Mouse (Mus musculus) thymus, adult 2 months (tissue): ENCODE results near the gene Ngfr. TPM values are rescaled to one million over a fixed set of nuclear protein-coding genes. Genes with fewer than 3 reads are reported as not detected.

ENCODE experiments used
- DNase-seq: peaks from one replicate; pipeline ENCODE4 v3.0.0; 2021
- H3K27ac ChIP-seq: fragments of 200-500 bp; 2 replicates; pipeline ENCODE4 v1.5.1; 2012; ENCODE audit warnings: low read length, control low read depth; ENCODE audit not compliant: control insufficient read depth, insufficient read depth
- H3K27me3 ChIP-seq: fragments of 200-500 bp; 2 replicates; pipeline ENCODE4 v1.6.1; 2012; ENCODE audit warnings: mild to moderate bottlenecking, low read length, moderate library complexity, mixed read lengths; ENCODE audit not compliant: control insufficient read depth, insufficient read depth
- H3K36me3 ChIP-seq: fragments of 200-500 bp; 2 replicates; pipeline ENCODE4 v1.6.1; 2012; ENCODE audit warnings: mild to moderate bottlenecking, low read length, moderate library complexity; ENCODE audit not compliant: control insufficient read depth, insufficient read depth
- H3K4me1 ChIP-seq: fragments of 200-500 bp; replicated peaks from 2 replicates; pipeline ENCODE4 v1.6.1; 2012; ENCODE audit warnings: low read length; ENCODE audit not compliant: control insufficient read depth, insufficient read depth
- H3K4me3 ChIP-seq: fragments of 200-500 bp; 2 replicates; pipeline ENCODE4 v1.5.1; 2012; ENCODE audit warnings: mild to moderate bottlenecking, low read length, control low read depth, moderate library complexity; ENCODE audit not compliant: control insufficient read depth, insufficient read depth
- CTCF ChIP-seq: fragments of 200-500 bp; IDR thresholded peaks from 2 replicates; pipeline ENCODE4 v1.5.1; 2012; ENCODE audit warnings: mild to moderate bottlenecking, control low read depth, low read length, moderate library complexity, borderline replicate concordance; ENCODE audit not compliant: control insufficient read depth, poor library complexity, insufficient read depth; ENCODE audit errors: extremely low read depth
- POLR2A ChIP-seq: fragments of 200-500 bp; IDR thresholded peaks from 2 replicates; pipeline ENCODE4 v1.6.1; 2012; ENCODE audit warnings: mild to moderate bottlenecking, low read length, control low read depth, moderate library complexity; ENCODE audit not compliant: control insufficient read depth, poor library complexity, insufficient read depth; ENCODE audit errors: extremely low read depth
- WGBS: fragments of 180-500 bp; shearing (Covaris S2); methylation state at CpG from one replicate; pipeline ENCODE4 v1.1.7; 2018; 5-methylcytosine and 5-hydroxymethylcytosine counted together
- polyA plus RNA-seq: library from polyadenylated mRNA; depleted of rRNA; stranded (reverse); fragments of >200 nt; gene quantifications from 2 replicates; pipeline ENCODE4 v1.2.3, GENCODE M21; 2012

Ngfr gene
- polyA plus RNA-seq, 1 experiment: 6.4 TPM

GRCm38 (mm10) chr11:95622426-95622825 lies 34.9 kb upstream of the Ngfr start:
- DNase-seq: no peak
- no peaks in the 10 kb centered on the region for H3K4me1 ChIP-seq
- WGBS: 92% methylated on average over 8 of the region's 8 CpGs
- H3K36me3 ChIP-seq: no peaks in the 10 kb centered on the region
- H3K27me3 ChIP-seq: no peaks in the 10 kb centered on the region
- TF ChIP-seq CTCF (no peak), POLR2A (no peak)
- H3K27ac ChIP-seq: no peak overlapping the region
- no peak overlapping the region for H3K4me3 ChIP-seq

- no peak for DNase-seq
- Histone ChIP-seq H3K27ac (no peak overlapping the region), H3K36me3 (no peaks in the 10 kb centered on the region), H3K4me1 (no peaks in the 10 kb centered on the region), H3K27me3 (no peaks in the 10 kb centered on the region), H3K4me3 (no peak overlapping the region)
- WGBS: 88% methylated on average over 9 of the region's 9 CpGs
- TF ChIP-seq POLR2A (no peak), CTCF (no peak)
Observed at GRCm38 (mm10) chr11:95621541-95622130, 34.1 kb upstream of the Ngfr start.

- Histone ChIP-seq H3K36me3 (no peaks in the 10 kb centered on the region), H3K4me3 (no peak overlapping the region), H3K27me3 (no peaks in the 10 kb centered on the region), H3K27ac (no peak overlapping the region), H3K4me1 (no peaks in the 10 kb centered on the region)
- no peak for DNase-seq
- TF ChIP-seq CTCF (no peak), POLR2A (no peak)
- WGBS: 83% methylated on average over 4 of the region's 4 CpGs
Observed at GRCm38 (mm10) chr11:95621010-95621409, 33.5 kb upstream of the Ngfr start.

- Histone ChIP-seq H3K27me3 (no peaks in the 10 kb centered on the region), H3K27ac (no peak overlapping the region), H3K36me3 (no peaks in the 10 kb centered on the region), H3K4me3 (no peak overlapping the region), H3K4me1 (no peaks in the 10 kb centered on the region)
- DNase-seq: no peak
- WGBS: 95% methylated on average over 5 of the region's 5 CpGs
- TF ChIP-seq CTCF (no peak), POLR2A (no peak)
Observed at GRCm38 (mm10) chr11:95619886-95620444, 32.4 kb upstream of the Ngfr start.

- no peak for TF ChIP-seq POLR2A
- no peak for TF ChIP-seq CTCF
- Histone ChIP-seq H3K36me3 (no peaks in the 10 kb centered on the region), H3K27ac (no peak overlapping the region), H3K4me1 (no peaks in the 10 kb centered on the region), H3K27me3 (no peaks in the 10 kb centered on the region), H3K4me3 (no peak overlapping the region)
- 97% methylated on average over 3 of the region's 3 CpGs for WGBS
- DNase-seq: no peak
Observed at GRCm38 (mm10) chr11:95619081-95619480, 31.5 kb upstream of the Ngfr start.

- no peak overlapping the region for H3K27ac ChIP-seq
- no peaks in the 10 kb centered on the region for H3K27me3 ChIP-seq
- H3K4me3 ChIP-seq: no peak overlapping the region
- no peaks in the 10 kb centered on the region for H3K4me1 ChIP-seq
- TF ChIP-seq POLR2A (no peak), CTCF (no peak)
- no peaks in the 10 kb centered on the region for H3K36me3 ChIP-seq
- no peak for DNase-seq
- 71% methylated on average over 19 of the region's 19 CpGs for whole genome bisulfite sequencing
Observed at GRCm38 (mm10) chr11:95617785-95618465, 30.4 kb upstream of the Ngfr start.

- Histone ChIP-seq H3K4me1 (no peaks in the 10 kb centered on the region), H3K4me3 (no peak overlapping the region), H3K27ac (no peak overlapping the region), H3K27me3 (no peaks in the 10 kb centered on the region), H3K36me3 (no peaks in the 10 kb centered on the region)
- no peak for DNase-seq
- no peak for TF ChIP-seq CTCF
- TF ChIP-seq POLR2A: no peak
- WGBS: 57% methylated on average over 8 of the region's 8 CpGs
Observed at GRCm38 (mm10) chr11:95614739-95615138, 27.2 kb upstream of the Ngfr start.
